Mouse (Mus musculus): ENCODE measurements around the gene Arid5b.

Arid5b gene

DNA sequence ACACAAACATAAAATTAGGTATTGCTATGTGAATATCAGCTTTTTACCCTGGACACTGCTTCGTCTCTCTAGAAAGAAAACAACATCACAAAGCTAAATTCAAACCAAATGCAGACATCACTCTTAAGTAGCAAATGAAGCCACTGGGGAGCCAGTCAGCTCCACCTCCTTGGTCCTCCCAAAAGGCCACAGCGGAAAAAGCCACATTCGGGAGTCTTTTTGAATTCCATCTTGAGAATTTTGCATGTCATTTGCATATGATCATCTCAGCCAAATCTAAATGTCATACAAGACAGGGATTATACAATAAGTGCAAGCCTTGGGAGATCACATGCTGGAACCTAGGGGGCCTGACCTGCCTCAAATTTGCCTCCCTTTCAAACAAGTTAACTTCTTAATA is 85.0 kb downstream of the Arid5b start:
- DNase-seq (ENCODE audit: low spot score) = no peak

DNA sequence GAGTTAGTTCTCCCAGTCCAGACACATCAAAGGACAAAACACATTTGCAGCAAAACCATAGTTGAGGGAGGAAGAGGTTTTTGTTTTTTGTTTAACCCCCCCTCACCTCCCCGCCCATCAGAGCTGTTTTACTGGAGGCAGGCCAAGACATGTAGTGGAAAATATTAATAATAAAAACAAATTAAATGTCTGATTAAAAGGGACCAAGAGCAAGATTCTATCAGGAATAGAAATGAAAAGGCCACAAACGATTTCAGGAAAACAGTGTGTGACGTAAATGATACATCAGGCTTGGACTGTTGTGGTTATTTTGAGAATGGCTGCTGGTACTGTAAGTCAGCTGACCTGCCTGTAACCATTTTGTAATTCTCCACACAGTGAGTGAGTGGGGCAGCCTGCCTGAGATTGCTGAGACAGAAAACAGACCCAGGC is 85.7 kb downstream of the Arid5b start:
- DNase-seq (ENCODE audit: low spot score) = no peak

DNA sequence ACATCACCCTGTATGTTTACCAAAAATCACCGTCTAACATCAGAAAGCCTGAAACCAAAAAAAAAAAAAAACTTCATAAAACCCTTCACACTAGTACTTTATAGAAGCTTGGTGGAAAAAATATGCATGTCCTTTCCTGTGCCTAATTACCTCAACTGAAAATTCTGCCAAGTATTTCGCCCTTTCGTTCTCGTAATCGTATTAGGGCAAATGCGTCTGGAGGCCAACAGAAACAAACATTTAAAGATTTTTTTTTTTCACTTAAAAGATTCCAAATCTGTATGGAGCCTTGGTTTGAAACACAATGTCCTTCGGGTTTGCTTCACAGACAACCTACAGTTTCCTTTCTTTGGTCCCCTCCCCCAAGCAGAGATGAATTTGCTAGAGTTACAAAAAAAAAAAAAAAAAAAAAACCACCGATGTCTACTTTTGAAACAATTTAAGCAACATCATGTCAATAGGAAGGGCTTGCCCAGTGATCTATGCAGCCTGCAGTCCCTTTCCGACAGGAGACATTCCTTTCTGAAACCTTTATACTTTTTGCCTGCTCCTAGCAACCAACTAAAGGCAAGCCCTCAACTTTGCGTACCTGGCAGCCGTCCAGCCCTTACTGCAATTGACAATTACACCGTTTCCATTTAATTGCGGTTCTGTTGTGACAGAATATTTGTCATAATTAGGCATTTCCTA is 86.7 kb downstream of the Arid5b start:
- DNase-seq (ENCODE audit: low spot score) = peak; percentile 24

DNA sequence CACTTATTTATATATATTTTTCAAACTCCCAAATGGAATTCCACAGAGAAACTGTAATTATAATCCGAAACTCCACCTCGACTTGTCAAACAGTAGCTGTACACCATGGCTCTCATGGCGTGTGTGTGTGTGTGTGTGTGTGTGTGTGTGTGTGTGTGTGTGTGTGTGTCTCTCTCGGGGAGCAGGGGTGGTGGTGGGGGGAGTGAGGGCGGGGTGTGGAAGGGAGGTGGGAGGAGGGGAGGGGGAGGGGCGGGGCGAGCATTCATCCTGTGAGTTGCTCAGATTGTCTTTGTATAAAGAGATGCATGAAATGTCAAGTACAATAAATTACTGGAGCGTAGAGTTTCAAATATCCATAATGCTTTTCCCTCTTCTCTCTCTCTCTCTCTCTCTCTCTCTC is 87.4 kb downstream of the Arid5b start:
- DNase-seq (ENCODE audit: low spot score) = peak; percentile 17

DNA sequence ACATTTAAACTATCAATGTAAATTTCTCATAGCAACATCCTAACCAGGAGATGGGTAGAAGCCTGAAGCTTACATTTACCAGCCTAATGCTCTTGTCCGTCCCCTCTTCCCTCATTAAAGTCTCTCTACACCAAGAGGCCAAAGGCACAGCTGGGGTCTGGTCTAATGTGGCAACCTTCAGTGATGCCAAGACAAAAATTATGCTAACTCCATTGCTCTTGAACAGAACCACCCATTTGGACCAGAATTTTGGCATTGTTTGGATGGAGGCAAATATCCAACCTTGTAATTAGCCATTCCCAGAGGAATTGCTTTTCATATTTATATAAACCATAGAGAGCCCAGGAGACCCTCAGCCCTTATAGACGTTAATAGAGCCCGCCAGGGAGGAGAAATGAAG is 88.7 kb downstream of the Arid5b start:
- no peak for DNase-seq (ENCODE audit: low spot score)

DNA sequence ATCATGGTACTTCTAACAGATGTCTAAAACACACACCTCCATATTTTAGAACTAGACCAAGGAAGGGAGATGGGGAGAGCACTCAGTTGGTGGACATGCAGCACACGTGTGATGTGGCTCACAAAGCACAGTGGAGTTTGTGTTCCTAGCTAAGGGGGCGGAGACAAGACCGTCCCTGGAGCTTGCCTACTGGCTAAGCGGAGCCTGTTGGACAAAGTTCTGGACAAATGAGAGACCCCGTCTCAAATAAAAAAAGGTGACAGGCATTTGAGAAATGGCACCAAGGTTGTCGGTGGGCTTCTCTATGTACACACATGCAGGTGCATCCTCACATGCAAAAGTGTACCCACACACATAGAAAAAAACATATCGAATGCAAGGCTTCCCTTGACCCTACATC is 95.4 kb downstream of the Arid5b start:
- no peak for DNase-seq (ENCODE audit: low spot score)

DNA sequence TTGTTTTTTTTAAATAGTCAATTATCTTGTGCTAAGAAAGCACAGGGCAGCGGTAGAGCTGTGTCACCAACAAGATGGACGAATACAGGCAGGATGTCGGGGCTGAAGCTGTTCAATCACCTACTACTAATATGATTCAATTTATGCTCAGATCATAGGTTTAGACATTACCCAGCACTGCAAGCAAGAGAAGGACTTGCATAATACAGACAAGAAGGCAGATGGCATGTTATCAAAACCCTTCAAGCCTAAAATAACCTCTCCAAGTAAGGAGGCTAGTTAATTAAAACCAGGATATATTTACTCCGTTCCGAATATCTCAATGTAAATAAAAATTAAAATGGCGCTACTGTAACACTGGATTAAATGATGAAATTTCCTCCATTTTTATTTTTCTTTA is 96.3 kb downstream of the Arid5b start:
- DNase-seq (ENCODE audit: low spot score) = no peak

DNA sequence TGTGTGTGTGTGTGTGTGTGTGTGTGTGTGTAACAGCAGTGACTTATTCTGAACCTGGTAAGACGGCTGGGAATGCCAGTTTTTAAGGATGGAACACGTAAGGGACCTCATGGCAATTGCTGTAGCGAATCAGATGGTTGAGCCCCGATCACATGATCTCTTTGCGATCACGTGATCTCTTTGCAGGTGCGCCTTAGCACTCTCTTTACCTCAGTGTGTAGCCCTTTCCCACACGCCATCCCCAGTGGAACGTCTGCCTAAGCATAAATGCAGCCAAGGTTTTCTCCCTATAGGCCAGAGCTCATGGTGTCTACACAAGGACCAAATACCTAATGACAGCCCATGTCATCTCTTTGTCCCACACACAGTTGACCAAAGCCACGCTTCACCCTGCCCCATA is 97.4 kb downstream of the Arid5b start:
- no peak for DNase-seq (ENCODE audit: low spot score)

DNA sequence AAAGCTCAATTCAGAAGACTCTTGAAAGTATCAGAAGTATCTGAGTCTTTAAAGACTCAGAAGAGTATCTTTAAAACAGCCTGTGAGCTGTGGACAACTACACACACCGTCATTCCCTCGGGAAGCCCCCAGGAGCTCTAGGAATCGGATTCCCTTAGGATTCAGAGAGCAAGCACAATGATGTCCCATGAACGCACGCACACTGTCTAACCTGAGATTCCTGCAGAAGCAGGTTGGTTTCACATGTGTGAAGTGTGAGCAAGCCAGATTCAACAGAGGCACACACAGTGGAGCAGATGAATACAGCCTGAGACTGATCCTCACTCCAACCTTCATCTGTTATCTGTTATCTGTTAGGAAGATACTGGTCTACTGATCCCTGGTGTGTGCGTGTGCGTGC is 97.8 kb downstream of the Arid5b start:
- no peak for DNase-seq (ENCODE audit: low spot score)

DNA sequence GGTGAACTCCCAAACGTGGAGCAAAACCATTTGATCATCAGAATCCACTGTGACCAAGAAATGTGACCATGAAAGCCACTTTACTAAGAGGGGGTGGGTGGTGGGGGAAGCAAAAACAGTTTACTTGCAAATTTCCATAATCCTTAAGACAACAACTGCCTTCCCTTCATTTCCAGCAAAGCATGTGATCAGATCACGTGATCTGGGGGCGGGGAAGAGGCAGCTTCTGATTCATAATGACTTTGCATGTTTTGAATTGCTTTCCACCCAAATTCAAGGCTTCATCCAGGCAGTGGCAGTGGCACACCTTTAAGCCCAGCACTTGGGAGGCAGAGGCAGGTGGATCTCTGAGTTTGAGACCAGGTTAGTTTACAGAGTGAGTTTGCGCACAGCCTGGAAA is 98.4 kb downstream of the Arid5b start:
- no peak for DNase-seq (ENCODE audit: low spot score)

DNA sequence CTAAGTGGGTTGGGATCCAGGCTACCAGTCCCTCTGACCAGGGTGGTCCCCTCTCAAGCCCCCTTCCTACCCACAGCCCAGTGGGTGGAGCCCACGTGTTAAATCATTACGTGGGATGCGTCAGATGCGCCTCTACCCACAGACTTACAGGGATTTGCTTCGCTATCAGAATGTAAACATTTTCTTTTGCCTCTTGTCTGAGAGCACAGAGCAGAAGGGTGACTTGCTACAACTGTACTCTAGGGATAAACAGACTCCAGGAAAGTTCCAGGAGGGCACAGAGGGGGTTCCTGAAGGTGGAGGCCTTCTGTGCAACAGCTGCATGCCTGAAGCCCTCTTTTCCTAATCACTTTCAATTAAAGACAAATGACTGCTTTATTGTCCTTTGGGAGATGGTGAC is 98.8 kb downstream of the Arid5b start:
- DNase-seq (ENCODE audit: low spot score) = no peak

DNA sequence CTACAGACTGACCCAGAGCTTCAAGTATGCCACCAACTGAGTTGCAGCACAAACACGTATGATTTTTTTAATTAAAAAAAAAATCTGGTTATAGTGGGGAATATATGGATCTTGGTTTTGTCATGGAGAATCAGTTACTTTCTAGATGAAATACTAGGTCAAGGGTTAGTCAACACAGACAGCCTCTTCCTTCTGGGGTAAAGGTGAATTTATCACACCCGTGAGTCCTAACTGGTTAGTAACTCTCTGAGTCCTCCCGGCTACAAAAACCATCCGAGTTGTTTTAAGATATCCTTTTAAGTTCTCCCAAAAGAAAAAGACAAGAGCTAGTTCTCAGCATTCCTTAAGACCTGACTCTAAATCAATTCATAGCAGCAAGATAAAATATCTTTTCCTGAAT is 99.2 kb downstream of the Arid5b start:
- no peak for DNase-seq (ENCODE audit: low spot score)

DNA sequence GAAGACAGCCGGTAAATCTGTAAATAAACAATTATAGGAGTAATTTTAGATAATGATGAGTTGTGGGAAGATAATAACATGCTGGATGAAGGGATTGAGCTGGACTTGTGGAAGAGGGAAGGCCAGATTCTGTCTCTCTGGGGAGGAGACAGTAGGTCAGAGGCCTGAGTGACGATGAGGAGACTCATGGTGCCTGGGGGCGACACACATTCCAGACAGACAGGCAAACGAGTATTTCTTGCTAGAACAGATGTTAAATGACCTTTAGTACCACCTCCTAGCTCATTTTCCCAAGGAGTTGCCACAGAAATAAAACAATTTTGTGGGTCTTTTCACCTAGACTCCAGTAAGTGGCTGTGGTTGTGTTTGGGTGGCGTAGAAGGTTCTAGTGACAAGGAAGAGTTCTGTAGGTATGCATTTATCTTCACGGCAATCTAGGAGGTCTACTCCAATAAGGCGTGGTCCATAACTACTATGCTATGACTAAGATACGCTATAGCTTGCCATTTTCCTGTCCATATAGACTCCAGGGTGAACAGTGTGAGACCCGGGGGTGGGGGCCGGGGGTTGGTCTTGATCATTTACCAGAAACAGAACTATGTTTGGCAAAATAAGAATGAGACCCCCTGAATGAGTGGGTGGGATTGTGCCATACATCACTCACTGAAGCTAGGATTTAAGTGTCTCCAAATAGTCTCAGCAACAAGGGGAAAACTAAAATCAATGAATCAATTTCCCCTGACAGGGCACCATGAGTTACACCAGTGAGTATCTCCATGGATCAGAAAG is 100.6 kb downstream of the Arid5b start:
- DNase-seq (ENCODE audit: low spot score) = no peak

DNA sequence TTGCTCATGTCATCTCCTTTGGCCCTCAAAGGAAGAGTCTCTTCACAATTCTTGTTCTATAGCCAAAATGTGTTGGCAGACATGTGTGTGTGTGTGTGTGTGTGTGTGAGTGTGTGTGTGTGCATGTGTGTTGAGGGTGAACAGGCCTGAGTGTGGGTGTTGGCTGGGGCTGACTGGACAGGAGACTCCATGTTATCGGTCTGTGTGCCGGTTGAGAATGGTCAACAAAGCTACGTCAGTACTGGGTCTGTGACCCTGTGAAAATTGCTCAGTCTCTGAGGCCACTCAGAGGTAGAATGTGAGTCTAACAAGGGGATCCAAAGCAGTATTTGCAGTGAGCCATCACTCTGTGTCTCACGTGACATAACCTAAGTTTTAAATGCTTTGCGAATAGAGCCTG is 102.7 kb downstream of the Arid5b start:
- no peak for DNase-seq (ENCODE audit: low spot score)

DNA sequence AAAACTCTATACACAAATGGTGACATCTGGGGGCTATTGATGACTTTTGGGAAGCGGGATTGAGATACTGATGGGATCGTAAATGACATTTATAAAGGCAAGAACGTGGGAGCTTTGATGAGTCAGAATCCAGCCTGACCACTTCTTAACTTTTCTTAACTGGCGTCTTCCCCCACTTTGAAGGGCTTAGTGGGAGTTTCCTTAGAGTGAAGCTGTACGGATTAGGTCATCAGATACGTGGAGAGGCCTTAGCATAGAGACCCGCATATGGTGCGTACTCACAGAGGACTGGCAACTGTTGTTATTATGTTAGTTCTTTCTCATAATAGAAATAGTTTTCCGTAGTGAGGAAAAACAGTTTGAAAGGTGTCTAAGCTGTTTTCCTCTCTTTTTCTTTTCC is 104.9 kb downstream of the Arid5b start:
- no peak for DNase-seq (ENCODE audit: low spot score)

DNA sequence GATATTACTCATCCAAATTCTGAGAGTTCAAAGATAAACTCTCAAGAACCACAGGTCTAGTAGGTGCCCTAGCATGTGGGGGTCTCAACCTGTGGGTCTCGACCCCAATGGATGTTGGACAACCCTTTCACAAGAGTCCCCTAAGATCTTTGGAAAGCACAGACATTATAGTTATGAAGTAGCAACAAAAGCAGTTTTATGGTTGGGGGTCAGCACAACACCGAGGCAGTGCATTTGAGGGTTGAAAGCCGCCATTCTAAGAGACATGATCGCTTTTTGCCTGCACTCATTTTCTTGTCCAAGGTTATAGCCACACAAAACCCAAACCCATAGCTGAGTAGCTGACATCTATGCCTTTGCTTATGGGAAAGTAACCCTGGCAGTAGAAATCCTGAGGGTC is 105.6 kb downstream of the Arid5b start:
- no peak for DNase-seq (ENCODE audit: low spot score)

DNA sequence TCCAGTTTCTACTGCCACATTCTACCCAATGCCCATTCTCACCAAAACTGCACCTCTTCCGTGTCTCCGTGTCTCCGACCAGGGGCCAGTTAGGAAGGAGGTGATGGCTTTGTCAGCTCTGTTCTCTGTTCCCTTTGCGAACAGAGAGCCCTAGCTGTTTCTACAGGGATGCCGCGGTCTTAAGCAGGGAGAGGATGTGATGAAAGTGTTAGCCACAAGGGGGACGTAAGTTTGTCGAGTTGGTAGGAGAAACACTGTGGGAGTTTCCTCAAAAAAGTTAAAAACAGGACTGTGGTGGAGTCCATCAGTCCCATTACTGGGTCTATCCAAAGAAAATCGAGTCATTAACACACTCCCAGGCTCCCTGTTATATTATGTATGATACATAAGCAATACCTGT is 106.6 kb downstream of the Arid5b start:
- no peak for DNase-seq (ENCODE audit: low spot score)

DNA sequence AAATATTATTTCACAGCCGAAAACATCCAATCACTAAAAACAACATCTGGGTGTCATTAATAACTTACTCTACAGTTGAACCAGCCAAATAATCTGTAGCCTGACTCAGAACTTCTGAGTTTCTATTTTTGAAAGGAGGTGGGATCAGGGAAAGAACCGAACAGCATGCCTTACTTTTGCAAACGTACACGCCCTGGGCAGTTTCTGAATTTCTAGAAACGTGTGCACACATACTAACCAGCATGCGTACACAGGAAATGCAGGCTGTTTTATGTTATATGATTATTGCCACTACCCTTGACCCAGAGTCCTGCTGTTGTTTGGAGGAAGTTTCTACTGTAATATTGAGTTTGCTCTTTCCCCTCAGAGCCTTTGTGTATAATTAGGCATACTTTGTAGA is 109.9 kb downstream of the Arid5b start:
- DNase-seq (ENCODE audit: low spot score) = no peak

DNA sequence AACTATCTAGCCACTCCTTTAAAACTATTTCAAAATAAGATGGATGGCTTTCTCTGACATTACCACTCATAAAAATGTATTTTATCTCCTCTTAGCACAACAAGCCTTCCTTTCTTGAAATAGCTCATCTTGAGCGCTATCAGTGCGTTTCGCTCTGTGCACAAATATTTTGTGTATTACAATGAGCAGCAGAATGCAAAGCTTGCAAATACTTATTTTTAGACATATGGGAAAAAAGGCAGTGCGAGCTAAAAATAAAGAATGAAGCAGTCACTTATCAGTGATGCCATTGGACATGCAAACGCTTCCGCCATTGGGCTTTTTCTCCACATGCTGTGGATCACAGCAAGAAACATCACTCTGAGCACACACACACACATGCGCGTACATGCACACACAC is 110.4 kb downstream of the Arid5b start:
- no peak for DNase-seq (ENCODE audit: low spot score)

DNA sequence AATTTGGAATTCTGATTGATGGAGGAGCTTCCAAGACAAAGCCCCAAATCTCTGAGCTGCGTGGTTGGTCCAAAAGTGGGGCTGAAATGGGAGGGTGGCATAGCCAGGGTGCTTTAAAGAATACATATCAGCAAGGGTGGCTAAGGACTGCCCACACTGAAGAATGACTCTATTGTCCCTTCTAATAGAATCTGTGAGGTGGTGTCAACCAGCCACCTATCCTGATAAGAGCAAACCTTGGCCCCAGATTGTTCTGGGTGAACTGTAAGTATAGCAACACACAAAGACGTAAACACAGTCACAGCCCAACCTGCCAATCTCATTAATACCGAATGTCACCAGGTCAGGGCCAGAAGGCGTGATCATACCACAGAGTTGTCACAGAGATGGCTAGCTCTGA is 111.4 kb downstream of the Arid5b start:
- DNase-seq (ENCODE audit: low spot score) = no peak

DNA sequence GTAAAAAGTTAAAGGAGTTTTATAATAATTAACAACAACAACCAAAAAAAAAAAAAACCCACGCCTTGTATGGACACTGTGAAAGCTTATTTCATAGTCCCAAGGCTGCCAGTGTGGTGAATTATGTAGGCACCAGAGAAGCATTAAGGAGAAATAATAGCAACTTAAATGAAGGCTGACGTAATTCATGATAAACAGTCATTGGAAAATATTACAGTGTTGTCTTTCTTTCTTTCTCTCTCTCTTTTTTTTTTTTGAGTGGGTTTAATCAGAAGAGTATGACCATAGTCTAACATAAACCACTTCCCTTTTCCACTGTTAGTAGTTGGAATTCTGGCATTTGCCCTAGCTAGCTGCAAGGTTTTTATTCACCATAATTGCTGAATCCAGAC is 111.8 kb downstream of the Arid5b start:
- DNase-seq (ENCODE audit: low spot score) = no peak

DNA sequence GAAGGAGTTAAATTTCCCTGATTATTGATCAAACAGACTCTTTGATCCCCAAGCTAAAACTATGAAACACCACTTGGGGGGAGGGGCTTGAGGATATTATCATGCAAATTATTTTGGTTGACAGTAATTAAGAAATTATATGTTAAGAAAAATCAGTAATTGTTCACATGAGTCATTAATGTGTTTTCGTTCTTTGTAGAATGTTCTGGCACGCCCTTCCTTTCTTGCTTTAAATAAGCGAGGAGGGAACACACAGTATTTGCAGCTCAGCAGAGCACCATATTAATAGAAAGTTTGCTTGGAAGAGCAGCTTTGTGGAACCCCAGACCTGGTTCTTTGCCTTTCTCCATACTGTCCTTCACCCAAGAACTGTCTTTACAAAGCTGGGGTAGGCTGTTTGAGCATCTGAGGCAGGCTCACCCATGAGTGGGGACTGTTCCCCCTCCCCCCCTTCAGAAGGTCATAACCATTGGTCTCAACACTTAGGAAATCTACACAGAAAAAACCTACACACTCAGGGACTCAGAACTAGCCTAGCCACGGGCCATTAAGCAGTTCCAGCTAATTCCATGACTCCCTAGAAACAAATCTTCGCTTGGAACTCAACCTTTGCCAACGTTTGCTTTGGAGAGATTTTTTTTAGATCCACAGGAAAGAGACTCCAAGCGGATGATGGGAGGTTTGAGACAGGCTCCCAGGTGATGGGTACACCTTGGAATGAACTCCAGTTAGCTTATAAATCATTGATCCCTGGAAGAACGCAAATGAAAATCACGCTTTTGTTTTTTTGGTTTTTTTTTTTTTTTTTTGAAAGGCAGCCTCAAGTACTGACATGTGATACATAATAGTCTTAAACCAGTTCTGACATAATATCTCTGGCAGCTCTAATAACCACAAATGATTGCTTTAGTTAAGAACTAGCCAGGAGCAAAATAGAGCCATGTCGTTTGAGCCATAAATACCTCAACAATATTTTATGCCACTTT is 112.5 kb downstream of the Arid5b start:
- no peak for DNase-seq (ENCODE audit: low spot score)

Measured in embryo, embryonic 10.5 days (tissue).